Mouse (Mus musculus): ENCODE measurements around the gene Fam135a. TPM values are rescaled to one million over a fixed set of nuclear protein-coding genes. Genes with fewer than 3 reads are reported as not detected.

Fam135a gene
- 0.44 TPM for polyA plus RNA-seq (2017; shearing (Covaris generic))

GRCm38 (mm10) chr1:24099926-24100869 is at the start of gene Fam135a:
TSS of gene Fam135a (minus strand) at chr1:24100341.

GRCm38 (mm10) chr1:24005070-24005804 is 94.9 kb downstream of the Fam135a start, which contains the start of gene Sdhaf4:
TSS of gene Sdhaf4 (minus strand) at chr1:24005656.

Other genes with a start within 250 kb of the Fam135a start
- gene Smap1, start 178.0 kb downstream of the Fam135a start, polyA plus RNA-seq (2017; shearing (Covaris generic)): 11.7 TPM
- 64.0 TPM for gene Sdhaf4, start 94.7 kb downstream of the Fam135a start, polyA plus RNA-seq (2017; shearing (Covaris generic))
- gene Col9a1, start 77.3 kb upstream of the Fam135a start, polyA plus RNA-seq (2017; shearing (Covaris generic)): not detected

Data from inflammation-experienced regulatory T-cells, adult 16 weeks (primary cell).